Mouse (Mus musculus): ENCODE results near the gene Ppm1e.

DNA sequence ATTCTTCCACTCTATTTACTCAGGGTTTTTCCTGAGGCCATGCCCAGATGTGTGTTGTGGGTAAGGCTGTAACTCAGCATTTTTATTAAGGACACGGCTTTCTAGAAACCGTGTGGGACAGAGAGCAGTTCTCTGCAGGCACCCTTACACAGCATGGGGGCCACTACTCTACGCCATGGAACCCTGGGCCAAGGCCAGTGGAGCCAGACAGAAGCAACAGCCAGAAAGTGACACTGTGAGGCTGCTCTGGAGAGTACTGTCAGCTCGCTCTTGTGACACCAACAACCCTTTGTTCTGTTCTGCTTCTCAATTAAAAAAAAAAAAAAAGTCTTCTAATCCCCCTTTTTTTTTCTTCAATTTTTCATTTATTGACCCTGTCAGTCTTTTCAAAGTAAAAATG lies 88.4 kb downstream of the Ppm1e start:
- TF ChIP-seq CTCF (IDR thresholded peaks at IDR 0.05; ENCODE audit: extremely low read depth, insufficient read length, insufficient replicate concordance, low read depth, low read length) (no peak), POLR2A (IDR thresholded peaks at IDR 0.05; ENCODE audit: low read depth, low read length) (no peak)

Measured in small intestine, adult 2 months (tissue).